Mouse (Mus musculus) C2C12 (cell line): Measurements from ENCODE around the gene Pax7.

Experiments used
- CTCF ChIP-seq: IDR thresholded peaks from one replicate; pipeline ENCODE4 v1.5.1; 2011; ENCODE audit not compliant: control insufficient read depth, insufficient read depth, insufficient read length
- MAX ChIP-seq: IDR thresholded peaks from one replicate; pipeline ENCODE4 v1.6.1; 2011; ENCODE audit warnings: mild to moderate bottlenecking, control low read depth

GRCm38 (mm10) chr4:139823870-139824472 lies 9.4 kb downstream of the Pax7 start:
- TF ChIP-seq MAX = no peak
- no peak for TF ChIP-seq CTCF
